Mouse (Mus musculus) heart, embryonic 16.5 days (tissue): Measurements from ENCODE around the gene Fcmr. TPM values are rescaled to one million over a fixed set of nuclear protein-coding genes. Genes with fewer than 3 reads are reported as not detected.

Experiments
- ATAC-seq: fragments of 200-750 bp; cut with Nextera tagmentation; replicated peaks from 2 replicates; pipeline ENCODE4 v1.8.0; 2017; ENCODE audit warnings: moderate number of reproducible peaks; ENCODE audit not compliant: insufficient read depth, low FRiP score; ENCODE audit errors: extremely low read depth
- H3K27ac ChIP-seq: fragments of 300-500 bp; sonication (generic); 2 replicates; pipeline ENCODE4 v1.5.1; 2014; ENCODE audit warnings: mild to moderate bottlenecking, low read length, control low read depth, moderate library complexity
- H3K27me3 ChIP-seq: fragments of 300-500 bp; sonication (generic); 2 replicates; pipeline ENCODE4 v1.6.1; 2014; ENCODE audit warnings: low read length, mixed read lengths; ENCODE audit not compliant: control insufficient read depth, insufficient read depth
- H3K36me3 ChIP-seq: fragments of 300-500 bp; sonication (generic); 2 replicates; pipeline ENCODE4 v1.6.1; 2014; ENCODE audit not compliant: control insufficient read depth, insufficient read depth
- H3K4me1 ChIP-seq: fragments of 300-500 bp; sonication (generic); 2 replicates; pipeline ENCODE4 v1.6.1; 2014; ENCODE audit warnings: low read length, mixed read lengths; ENCODE audit not compliant: control insufficient read depth, insufficient read depth
- H3K4me2 ChIP-seq: fragments of 300-500 bp; sonication (generic); 2 replicates; pipeline ENCODE4 v1.6.1; 2014; ENCODE audit warnings: low read depth, mild to moderate bottlenecking, control low read depth, low read length
- H3K4me3 ChIP-seq: fragments of 300-500 bp; sonication (generic); 2 replicates; pipeline ENCODE4 v1.5.1; 2014; ENCODE audit warnings: mild to moderate bottlenecking, control low read depth, low read length
- H3K9ac ChIP-seq: fragments of 300-500 bp; sonication (generic); 2 replicates; pipeline ENCODE4 v1.6.1; 2014; ENCODE audit warnings: low read length, control low read depth
- H3K9me3 ChIP-seq: fragments of 300-500 bp; sonication (generic); replicated peaks from 2 replicates; pipeline ENCODE4 v1.6.1; 2016; ENCODE audit warnings: low read length; ENCODE audit not compliant: control insufficient read depth
- WGBS: fragments of 180-500 bp; shearing (Covaris S2); extraction: QIAGEN DNeasy Blood & Tissue Kit; methylation state at CpG from one replicate; pipeline ENCODE4 v1.1.7; 2014; 5-methylcytosine and 5-hydroxymethylcytosine counted together
- polyA plus RNA-seq: library from polyadenylated mRNA; unstranded; fragments of >200 nt; fragmentation: Nextera tagmentation; extraction: Ambion mirVana; gene quantifications from 2 replicates; pipeline ENCODE4 v1.2.1, GENCODE M21; 2015

Gene Fcmr
- polyA plus RNA-seq, result 0.71 and 1.3 TPM in 2 replicates

DNA sequence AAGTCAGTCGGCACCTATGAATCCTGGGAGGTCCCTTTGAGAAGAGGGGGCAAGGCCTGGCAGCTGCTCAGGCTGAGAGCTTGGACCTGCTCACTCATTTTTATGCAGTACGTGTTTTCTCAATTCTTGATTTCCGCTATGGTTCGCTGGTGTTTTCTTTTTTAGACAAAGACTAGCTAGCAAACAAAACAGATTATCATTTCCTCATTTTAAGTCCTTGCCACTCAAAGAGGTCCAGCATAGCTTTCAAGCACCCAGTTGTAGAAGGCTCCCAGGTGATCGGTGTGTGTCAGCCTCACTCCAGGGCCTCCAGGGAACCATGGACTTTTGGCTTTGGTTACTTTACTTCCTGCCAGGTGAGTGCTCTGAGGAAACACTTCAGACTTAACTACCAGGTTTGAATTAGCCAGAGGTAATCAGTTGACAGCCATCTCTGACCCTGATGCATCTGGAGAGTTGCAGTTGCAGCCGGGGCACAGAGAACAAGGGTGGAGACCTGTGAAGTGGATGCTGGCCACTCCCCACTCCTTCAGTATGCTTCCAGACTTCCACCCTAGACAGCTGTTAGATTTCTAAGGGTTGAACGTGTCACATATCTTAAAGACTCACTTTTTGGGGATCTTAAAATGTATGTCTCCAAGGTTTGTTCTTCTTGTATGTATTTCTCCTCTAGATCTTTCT lies at the start of gene Fcmr:
TSS of gene Fcmr (plus strand) at position 129 of the 681 bp plus-strand sequence.
- Histone ChIP-seq H3K9me3 (no peaks in the 10 kb centered on the region), H3K36me3 (no peaks in the 10 kb centered on the region), H3K27me3 (no peaks in the 10 kb centered on the region), H3K4me3 (no peak within 1 kb of the TSS), H3K4me2 (no peak within 1 kb of the TSS), H3K27ac (no peak within 1 kb of the TSS), H3K9ac (no peak within 1 kb of the TSS), H3K4me1 (peaks cover 2% of the 10 kb centered on the region; the same call in 1 of the 2 replicates)
- WGBS, result 80% methylated on average over 7 of the region's 7 CpGs
- ATAC-seq, result no peak

DNA sequence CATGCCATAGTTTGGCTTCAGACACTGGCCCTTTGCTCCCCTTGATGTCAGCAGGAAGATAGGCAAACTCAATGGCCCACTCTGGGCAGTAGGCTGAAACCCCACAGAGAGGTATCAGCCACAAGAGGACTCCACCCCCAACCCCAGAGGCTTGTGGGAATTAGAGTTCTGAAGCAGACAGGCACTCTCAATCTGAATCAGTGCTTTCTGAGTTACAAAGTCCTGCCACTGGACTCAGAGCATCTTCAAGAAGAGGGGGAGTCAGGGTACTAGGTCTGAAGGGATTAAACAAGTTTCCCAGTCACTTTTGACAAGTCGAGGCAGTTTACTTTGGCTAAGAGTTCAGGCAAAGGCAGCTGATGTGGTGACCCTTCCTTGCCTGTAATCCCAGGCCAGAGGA lies 45.7 kb upstream of the Fcmr start:
- Histone ChIP-seq H3K27ac (no peak overlapping the region), H3K9ac (no peak overlapping the region), H3K9me3 (no peaks in the 10 kb centered on the region), H3K4me1 (no peaks in the 10 kb centered on the region), H3K27me3 (no peaks in the 10 kb centered on the region), H3K36me3 (no peaks in the 10 kb centered on the region), H3K4me3 (no peak overlapping the region), H3K4me2 (no peak overlapping the region)
- ATAC-seq, result no peak
- WGBS, result 55% methylated on average over 1 of the region's 1 CpGs

DNA sequence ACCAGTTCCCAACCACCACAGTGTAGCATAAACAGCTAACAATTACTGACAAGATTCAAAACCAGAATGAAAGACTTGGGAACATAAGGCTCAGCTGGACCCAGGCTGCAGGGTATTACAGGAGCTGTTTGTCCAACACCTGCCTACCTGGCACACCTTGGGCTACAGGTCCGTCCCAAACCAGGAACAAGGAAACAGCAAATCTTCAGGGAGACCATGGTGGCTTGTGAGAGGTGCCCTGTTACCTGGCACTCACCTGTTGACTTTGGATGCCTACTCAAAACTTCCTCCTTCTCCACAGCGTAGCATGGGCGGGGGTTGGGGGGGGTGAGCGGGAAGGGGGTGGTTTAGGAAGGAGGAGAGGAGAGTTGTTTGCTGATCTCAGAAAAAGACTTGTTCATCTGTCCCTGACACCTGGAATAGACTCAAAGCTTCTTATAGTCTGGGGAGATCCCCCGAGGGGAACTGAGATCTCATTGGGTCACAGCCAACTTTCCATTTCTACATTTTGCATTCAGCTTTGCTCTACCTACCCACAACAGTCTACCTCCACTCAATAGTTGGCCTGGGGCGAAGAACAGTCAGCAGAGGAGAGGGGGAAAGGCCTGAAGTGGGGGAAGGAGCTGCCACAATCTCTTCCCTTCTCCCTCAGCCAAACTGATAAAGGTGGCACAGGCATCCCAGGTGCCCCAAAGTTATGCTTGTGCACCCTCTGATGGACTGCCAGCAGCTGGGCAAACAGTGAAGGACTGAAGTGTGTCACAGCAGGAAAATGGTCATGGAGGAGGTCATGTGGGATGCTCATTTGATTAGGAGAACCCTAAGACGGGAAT lies 44.9 kb upstream of the Fcmr start:
- no peak overlapping the region for H3K27ac ChIP-seq
- no peaks in the 10 kb centered on the region for H3K36me3 ChIP-seq
- H3K4me1 ChIP-seq, result no peaks in the 10 kb centered on the region
- no peak overlapping the region for H3K4me3 ChIP-seq
- no peaks in the 10 kb centered on the region for H3K27me3 ChIP-seq
- H3K9ac ChIP-seq, result no peak overlapping the region
- 82% methylated on average over 7 of the region's 7 CpGs for WGBS
- ATAC-seq, result no peak
- H3K9me3 ChIP-seq, result no peaks in the 10 kb centered on the region
- H3K4me2 ChIP-seq, result no peak overlapping the region

DNA sequence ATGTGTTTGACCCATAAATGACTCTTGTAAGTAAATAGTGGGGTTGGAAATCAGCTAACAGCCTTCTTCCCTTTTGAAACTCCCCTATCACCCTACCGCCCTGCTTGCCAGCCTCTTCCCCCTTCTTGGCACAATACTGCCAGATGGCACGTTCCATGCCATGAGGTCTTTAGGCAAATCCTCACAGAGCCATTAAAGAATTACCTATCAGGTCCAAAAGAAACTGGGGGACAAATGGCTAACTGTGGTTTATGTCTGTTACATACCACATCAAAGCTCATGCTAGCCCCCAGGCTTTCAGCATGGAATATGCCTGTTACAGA lies 44.4 kb upstream of the Fcmr start:
- Histone ChIP-seq H3K27me3 (no peaks in the 10 kb centered on the region), H3K4me3 (no peak overlapping the region), H3K4me1 (no peaks in the 10 kb centered on the region), H3K36me3 (no peaks in the 10 kb centered on the region), H3K9ac (no peak overlapping the region), H3K27ac (no peak overlapping the region), H3K9me3 (no peaks in the 10 kb centered on the region), H3K4me2 (no peak overlapping the region)
- no peak for ATAC-seq
- WGBS, result 73% methylated on average over 2 of the region's 2 CpGs

DNA sequence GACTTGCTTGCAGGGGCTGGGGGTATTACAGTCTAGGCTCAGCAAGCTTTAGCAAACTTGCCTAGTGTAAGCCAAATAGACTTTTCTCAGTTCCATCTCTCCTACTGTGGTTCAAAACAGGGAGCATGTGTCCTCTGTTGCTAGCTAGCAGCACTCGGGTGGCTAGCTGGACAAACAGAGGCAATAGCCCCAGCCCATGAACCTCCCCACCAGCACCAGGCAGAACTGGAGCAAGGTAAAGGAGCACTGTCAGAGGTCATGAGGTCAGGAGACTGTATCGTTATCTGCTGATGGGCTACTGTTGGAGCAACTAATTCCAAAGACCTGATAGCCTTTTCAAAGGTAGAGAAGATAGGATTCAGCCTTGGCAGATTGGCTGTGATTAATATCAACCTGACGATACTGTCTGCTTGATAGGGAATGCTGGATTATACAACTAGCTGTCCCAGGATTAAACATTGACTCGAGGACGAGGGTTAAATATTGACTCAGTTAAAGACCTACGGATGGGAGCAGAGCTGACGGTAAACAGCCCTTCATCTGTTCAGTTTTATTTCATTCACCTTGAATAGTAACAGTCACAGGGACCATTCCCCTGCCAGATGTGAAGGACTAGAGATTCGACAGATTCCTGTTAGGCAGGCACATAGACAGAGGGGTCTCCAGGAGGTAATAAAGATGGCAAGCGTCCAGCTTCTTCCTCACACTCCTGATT lies 43.4 kb upstream of the Fcmr start:
- WGBS, result 75% methylated on average over 9 of the region's 9 CpGs
- Histone ChIP-seq H3K36me3 (no peaks in the 10 kb centered on the region), H3K27me3 (no peaks in the 10 kb centered on the region), H3K9me3 (no peaks in the 10 kb centered on the region), H3K4me1 (no peaks in the 10 kb centered on the region), H3K27ac (no peak overlapping the region), H3K4me2 (no peak overlapping the region), H3K4me3 (no peak overlapping the region), H3K9ac (no peak overlapping the region)
- ATAC-seq, result no peak

DNA sequence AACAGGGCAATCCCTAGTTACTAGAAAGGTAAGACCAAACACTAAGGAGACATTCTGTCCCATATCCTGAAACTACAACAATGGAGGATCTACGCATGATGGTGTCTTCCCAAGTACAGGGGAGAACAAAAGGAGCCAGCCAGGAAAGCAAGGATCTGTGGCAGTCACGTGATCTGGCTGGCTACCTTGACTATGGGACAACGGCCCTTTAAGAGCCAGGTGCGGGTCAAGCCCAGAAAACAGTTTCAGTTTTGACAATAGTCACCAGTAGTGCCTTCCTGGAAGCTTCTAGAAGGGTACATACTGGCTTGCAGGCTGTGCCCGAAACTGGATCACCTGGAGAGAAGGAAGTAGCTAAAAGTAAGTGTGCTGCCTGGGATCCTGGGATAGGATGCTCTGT lies 39.0 kb upstream of the Fcmr start, which contains the start of gene Pigr:
TSS of gene Pigr (plus strand) at position 237 of the 400 bp plus-strand sequence.
- Histone ChIP-seq H3K4me3 (no peak within 1 kb of the TSS), H3K4me1 (peaks cover 5% of the 10 kb centered on the region), H3K27ac (no peak within 1 kb of the TSS), H3K9ac (no peak within 1 kb of the TSS), H3K4me2 (no peak within 1 kb of the TSS), H3K27me3 (no peaks in the 10 kb centered on the region), H3K36me3 (no peaks in the 10 kb centered on the region), H3K9me3 (no peaks in the 10 kb centered on the region)
- 87% methylated on average over 5 of the region's 5 CpGs for WGBS
- no peak for ATAC-seq

DNA sequence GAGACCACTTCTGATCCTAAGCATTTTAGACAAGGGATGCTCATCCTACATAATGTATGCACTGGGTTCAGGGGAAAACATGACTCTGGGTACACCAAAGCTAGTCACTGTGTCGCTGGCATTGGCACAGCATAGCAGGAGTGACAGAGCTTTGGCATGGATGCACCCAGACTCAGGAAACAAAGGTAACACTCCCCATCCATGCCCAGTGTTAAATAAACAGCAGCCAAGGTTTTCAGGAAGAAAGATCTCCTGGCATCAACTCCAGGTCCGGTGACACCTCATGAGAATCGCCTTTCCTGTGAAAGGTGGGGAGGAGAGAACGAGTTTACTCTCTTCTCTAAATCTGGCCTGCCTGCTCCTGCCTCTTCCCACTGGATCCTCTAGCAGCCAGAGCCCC lies 36.8 kb upstream of the Fcmr start:
- no peaks in the 10 kb centered on the region for H3K36me3 ChIP-seq
- H3K9me3 ChIP-seq, result no peaks in the 10 kb centered on the region
- no peak overlapping the region for H3K9ac ChIP-seq
- H3K27me3 ChIP-seq, result no peaks in the 10 kb centered on the region
- no peak overlapping the region for H3K27ac ChIP-seq
- ATAC-seq, result no peak
- peaks cover 5% of the 10 kb centered on the region for H3K4me1 ChIP-seq
- WGBS, result 76% methylated on average over 4 of the region's 4 CpGs
- no peak overlapping the region for H3K4me2 ChIP-seq
- H3K4me3 ChIP-seq, result no peak overlapping the region

DNA sequence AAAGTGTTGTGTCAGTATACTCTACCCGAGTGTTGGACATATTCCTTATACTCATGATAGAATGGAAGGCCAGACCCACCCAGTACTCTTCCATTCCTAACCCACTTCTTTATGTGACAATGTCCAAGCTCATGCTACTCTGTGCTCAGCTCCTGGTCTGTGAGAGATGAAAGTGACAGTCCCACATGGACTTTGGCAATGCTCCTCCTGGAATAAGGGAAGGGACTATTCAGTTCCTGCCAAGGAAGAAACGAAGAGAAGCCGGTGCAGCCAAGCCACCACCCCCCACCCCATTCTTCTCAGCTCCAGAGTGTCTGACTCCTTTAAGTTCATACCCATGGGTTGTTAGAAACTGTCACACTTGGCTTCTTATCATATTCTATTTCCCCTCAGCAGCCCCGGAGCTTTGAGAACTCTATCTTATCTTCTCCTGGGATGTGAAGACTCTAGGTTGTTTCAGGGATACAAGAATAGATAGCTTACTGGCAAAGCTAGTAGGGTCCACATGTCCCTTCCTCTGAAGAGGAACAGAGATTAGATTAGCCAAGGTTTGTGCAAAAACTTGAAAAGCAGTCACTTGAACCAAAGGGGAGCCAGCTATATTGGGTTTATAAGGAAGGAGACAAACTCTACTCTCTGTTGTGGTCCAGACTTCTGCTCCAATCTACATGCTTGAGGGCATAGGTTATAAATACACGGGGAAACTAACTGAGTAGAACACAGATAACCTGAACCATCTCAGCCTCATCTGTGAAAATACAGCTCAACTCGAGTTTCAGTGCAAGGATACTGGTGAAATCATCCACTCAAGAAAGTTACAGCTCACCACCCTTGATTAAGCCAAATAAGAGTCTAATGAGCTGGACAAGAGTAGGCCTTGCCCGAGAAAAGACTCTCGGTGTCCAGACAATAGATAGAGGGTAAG lies 35.3 kb upstream of the Fcmr start:
- peak; percentile 55 for ATAC-seq
- Histone ChIP-seq H3K27ac (no peak overlapping the region), H3K9ac (no peak overlapping the region), H3K9me3 (no peaks in the 10 kb centered on the region), H3K27me3 (no peaks in the 10 kb centered on the region), H3K4me1 (peaks cover 5% of the 10 kb centered on the region), H3K4me2 (no peak overlapping the region), H3K36me3 (no peaks in the 10 kb centered on the region), H3K4me3 (no peak overlapping the region)
- 38% methylated on average over 8 of the region's 8 CpGs for WGBS
